Mouse (Mus musculus): ENCODE data around the gene Slc37a4. TPM values are rescaled to one million over a fixed set of nuclear protein-coding genes. Genes with fewer than 3 reads are reported as not detected.
A peak's percentile ranks its signal among the peaks of the same experiment; 100 is the strongest.
"Not testable (repeated sequence)": the region's sequence is repeated elsewhere in the genome, so short reads cannot be mapped to it uniquely, and the experiment has no call there.

The Slc37a4 gene
- total RNA-seq, 2 experiments from 2014 or later, result 149 to 161 TPM

- intact Hi-C loops (cut with DNase I), result no loop called here
- DNase-seq, result peak; percentile 57 to 73
These were observed 5.2 kb upstream of the Slc37a4 start for GRCm38 (mm10) chr9:44391466-44391865.

GRCm38 (mm10) chr9:44398087-44398486, 1.4 kb downstream of the Slc37a4 start:
- DNase-seq, result peak in 1 of 2 experiments; percentile 17
- intact Hi-C loops (cut with DNase I), result no loop called here

- no peak for DNase-seq
- intact Hi-C loops (cut with DNase I), result no loop called here
These were observed 1.9 kb downstream of the Slc37a4 start for GRCm38 (mm10) chr9:44398551-44398950.

GRCm38 (mm10) chr9:44399114-44399794, 2.6 kb downstream of the Slc37a4 start:
- DNase-seq, result peak in 1 of 2 experiments; percentile 21
- intact Hi-C loops (cut with DNase I), result no loop called here

- intact Hi-C loops (cut with DNase I), result no loop called here
- DNase-seq, result no peak
These were observed 3.1 kb downstream of the Slc37a4 start for GRCm38 (mm10) chr9:44399795-44400114.

GRCm38 (mm10) chr9:44401081-44401480, 4.4 kb downstream of the Slc37a4 start:
- DNase-seq, result peak in 1 of 2 experiments; percentile 7
- intact Hi-C loops (cut with DNase I), result no loop called here

GRCm38 (mm10) chr9:44405011-44405410, 8.4 kb downstream of the Slc37a4 start:
- DNase-seq, result no peak
- intact Hi-C loops (cut with DNase I), result no loop called here

GRCm38 (mm10) chr9:44406906-44407751, 10.5 kb downstream of the Slc37a4 start, which contains the start of the genes Rps25 and Trappc4:
Gene Rps25, plus strand, starts transcription at chr9:44407139.
Gene Trappc4, minus strand, starts transcription at chr9:44407600.
- intact Hi-C loops (cut with DNase I), result no loop called here
- DNase-seq, result peak; percentile 88

GRCm38 (mm10) chr9:44407752-44408097, 11.1 kb downstream of the Slc37a4 start:
- DNase-seq, result no peak
- intact Hi-C loops (cut with DNase I), result no loop called here

GRCm38 (mm10) chr9:44408693-44409092, 12.0 kb downstream of the Slc37a4 start:
- intact Hi-C loops (cut with DNase I); DNase-seq: not testable (repeated sequence)

- no peak for DNase-seq
- intact Hi-C loops (cut with DNase I), result no loop called here
These were observed 14.1 kb downstream of the Slc37a4 start for GRCm38 (mm10) chr9:44410647-44411336.

GRCm38 (mm10) chr9:44411601-44412130, 15.0 kb downstream of the Slc37a4 start:
- DNase-seq, result no peak
- intact Hi-C loops (cut with DNase I), result no loop called here

GRCm38 (mm10) chr9:44412306-44412705, 15.7 kb downstream of the Slc37a4 start:
- no peak for DNase-seq
- intact Hi-C loops (cut with DNase I), result no loop called here

GRCm38 (mm10) chr9:44412781-44413180, 16.1 kb downstream of the Slc37a4 start:
- DNase-seq, result no peak
- intact Hi-C loops (cut with DNase I), result no loop called here

GRCm38 (mm10) chr9:44417156-44417891, 20.7 kb downstream of the Slc37a4 start:
- intact Hi-C loops (cut with DNase I), result no loop called here
- DNase-seq, result no peak

- peak; percentile 94 to 95 for DNase-seq
- intact Hi-C loops (cut with DNase I), result no loop called here
These were observed 21.3 kb downstream of the Slc37a4 start for GRCm38 (mm10) chr9:44417892-44418363.

- intact Hi-C loops (cut with DNase I), result no loop called here
- DNase-seq, result no peak
These were observed 22.1 kb downstream of the Slc37a4 start, which contains the start of gene Ccdc84 for GRCm38 (mm10) chr9:44418519-44419385. Gene Ccdc84, minus strand, starts transcription at chr9:44418569.

- intact Hi-C loops (cut with DNase I); DNase-seq: not testable (repeated sequence)
These were observed 23.1 kb downstream of the Slc37a4 start for GRCm38 (mm10) chr9:44419730-44420129.

- no peak for DNase-seq
- intact Hi-C loops (cut with DNase I), result no loop called here
These were observed 23.7 kb downstream of the Slc37a4 start for GRCm38 (mm10) chr9:44420280-44420898.

Data from gastrocnemius, postnatal 36 days (tissue).